Mouse (Mus musculus): Measurements from ENCODE around the gene Ell3.
"Not testable (repeated sequence)": the region's sequence is repeated elsewhere in the genome, so short reads cannot be mapped to it uniquely, and the experiment has no call there.

The Ell3 gene

DNA sequence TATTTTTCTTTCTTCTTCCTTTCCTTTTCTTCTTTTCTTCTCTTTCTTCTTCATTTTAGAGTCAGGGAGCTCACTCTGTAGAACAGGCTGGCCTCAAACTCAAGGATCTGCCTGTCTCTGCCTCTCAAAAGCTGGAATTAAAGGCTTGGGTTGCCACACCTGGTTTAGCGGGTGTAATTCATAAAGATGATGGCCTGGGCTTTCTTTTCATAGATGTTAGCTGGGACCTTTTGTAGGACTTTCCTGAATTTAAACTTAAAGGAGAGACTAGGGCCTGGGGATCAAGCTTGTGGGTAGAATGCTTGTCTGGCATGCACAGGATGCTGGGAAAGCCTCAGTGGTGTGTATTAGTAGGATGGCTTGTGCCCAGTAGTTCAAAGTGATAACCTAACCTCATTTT is at the start of gene Ell3:
Gene Ell3 (minus strand): TSS at position 101 of the 400 bp plus-strand sequence.
- no peak for DNase-seq

DNA sequence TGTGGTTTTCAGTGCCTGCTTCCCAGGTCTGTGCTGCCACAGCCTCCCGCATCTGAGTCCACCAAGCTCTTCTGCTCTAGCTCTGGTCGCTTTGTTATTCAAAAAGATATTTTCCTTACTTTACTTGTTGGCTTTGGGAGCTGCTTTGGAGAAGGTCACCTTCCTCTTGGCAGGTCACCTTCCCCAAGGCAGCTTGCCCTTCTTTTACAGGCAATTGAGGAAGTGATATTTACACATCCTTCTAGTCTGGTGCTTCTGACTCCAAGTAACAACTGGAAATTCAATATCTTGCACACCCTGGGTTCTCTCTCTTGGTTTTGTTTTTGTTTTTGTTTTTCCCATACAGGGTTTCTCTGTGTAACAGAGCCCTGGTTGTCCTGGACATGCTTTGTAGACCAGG is 40.3 kb upstream of the Ell3 start:
- not testable (repeated sequence) for DNase-seq

DNA sequence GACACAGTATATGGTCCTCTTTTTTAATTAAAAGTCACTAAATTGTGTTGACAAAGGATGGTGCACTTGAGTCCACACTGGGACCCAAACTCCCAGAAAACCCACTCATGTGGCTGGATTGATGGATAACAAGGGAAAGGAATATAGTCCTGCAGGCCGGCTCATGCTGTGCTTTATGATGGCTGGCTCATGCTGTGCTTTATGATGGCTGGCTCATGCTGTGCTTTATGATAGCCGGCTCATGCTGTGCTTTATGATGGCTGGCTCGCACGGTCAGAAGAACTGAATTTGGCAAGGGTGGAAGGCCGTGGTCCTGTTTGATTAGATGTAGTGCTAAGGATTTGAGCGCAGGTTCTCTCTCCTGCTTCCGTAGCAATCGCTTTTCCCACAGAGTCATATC is 39.5 kb upstream of the Ell3 start:
- no peak for DNase-seq

DNA sequence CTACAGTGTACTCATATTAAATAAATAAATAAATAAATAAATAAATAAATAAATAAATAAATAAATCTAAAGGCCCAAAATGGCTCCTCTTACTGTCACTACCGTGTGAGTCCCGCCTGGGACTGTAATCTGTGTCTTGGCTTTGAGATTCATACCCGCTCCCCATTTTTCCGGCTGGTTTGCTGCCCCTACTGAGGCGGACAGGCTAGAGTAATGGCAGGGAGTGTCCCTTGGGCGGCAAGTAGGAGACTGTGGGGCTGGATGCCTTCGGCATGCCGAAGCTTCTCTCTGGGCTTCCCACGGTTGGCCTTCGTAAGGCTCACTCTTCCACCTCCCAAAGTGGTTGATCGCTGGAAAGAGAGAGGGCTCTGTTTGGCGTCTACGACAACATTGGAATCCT is 36.8 kb upstream of the Ell3 start:
- DNase-seq = not testable (repeated sequence)

DNA sequence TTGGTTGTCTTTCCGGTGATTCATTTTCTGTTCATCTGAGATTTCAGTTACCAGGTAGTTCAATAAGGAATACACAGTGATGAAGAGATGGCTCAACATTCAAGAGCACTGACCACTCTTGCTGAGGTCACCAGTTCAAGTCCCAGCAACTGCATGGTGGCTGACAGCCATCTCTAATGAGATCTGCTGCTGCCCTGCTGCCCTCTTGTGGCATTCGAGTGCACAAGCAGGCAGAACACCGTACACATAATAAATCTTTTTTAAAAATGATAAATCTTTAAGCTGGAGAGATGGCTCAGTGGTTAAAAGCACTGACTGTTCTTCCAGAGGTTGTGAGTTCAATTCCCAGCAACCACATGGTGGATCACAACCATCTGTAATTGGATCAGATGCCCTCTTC is 36.4 kb upstream of the Ell3 start:
- DNase-seq = no peak

DNA sequence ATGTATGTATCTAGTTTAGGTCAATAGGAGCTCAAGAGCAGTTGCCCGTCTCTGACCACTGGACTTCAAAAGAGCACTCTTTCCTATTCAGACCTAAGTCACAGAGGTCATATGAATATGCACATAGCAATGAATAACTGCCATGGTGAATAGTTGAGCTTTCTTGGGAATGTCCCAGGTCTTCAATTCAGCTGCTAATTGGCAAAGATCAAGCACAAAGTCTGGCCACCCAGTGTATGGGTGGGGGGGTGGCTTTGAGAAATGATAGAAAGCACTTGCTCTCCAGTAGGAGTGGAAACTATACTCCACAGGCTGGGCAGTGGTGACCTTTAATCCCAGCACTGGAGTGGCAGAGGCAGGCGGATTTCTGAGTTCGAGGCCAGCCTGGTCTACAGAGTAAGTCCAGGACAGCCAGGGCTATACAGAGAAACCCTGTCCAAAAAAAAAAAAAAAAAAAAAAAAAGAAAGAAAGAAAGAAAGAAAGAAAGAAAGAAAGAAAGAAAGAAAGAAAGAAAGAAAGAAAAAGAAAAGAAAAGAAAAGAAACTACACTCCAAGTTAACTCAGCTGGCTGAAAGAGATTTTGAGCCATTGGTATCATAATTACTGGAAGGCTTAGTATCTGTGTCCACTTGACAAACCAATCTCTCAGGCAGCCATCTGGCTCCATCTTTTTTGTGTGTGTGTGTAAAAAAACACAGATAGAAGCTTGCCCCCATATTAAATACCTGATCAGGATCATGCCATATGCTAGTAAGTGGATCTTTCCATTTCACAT is 33.6 kb upstream of the Ell3 start:
- no peak for DNase-seq

DNA sequence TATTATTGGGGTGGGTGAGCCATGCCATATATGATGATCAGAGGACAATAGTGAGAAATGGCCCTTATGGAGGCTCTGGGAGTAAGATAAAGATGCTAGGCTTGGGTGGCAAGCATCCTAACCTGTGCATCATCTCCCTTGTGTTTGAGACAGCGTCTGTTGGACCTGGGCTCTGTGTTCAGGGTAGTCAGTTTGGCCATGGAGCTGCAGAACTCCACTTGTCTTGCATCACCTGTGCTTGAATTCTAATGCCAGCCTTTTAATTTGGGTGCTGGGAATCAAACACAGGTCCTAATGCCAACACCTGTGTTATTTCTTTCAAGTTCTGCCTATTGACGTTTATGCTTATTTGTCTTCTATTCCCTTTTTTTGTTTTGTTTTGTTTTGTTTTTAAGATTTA is 31.2 kb upstream of the Ell3 start:
- DNase-seq = not testable (repeated sequence)

DNA sequence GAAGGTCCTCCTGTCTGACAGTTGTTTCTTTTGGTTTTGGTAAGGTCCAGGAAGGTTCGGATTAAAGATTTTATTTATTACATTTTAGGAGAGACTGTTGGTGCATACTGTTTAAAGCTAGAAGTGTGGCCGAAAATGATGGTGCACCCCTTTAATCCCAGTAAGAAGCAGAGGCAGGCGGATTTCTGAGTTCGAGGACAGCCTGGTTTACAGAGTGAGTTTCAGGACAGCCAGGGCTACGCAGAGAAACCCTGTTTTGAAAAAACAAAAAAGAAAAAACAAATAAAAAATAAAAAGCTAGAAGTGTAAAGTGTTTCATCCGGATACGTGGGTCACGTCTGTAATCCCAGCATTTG is 30.1 kb upstream of the Ell3 start:
- no peak for DNase-seq

DNA sequence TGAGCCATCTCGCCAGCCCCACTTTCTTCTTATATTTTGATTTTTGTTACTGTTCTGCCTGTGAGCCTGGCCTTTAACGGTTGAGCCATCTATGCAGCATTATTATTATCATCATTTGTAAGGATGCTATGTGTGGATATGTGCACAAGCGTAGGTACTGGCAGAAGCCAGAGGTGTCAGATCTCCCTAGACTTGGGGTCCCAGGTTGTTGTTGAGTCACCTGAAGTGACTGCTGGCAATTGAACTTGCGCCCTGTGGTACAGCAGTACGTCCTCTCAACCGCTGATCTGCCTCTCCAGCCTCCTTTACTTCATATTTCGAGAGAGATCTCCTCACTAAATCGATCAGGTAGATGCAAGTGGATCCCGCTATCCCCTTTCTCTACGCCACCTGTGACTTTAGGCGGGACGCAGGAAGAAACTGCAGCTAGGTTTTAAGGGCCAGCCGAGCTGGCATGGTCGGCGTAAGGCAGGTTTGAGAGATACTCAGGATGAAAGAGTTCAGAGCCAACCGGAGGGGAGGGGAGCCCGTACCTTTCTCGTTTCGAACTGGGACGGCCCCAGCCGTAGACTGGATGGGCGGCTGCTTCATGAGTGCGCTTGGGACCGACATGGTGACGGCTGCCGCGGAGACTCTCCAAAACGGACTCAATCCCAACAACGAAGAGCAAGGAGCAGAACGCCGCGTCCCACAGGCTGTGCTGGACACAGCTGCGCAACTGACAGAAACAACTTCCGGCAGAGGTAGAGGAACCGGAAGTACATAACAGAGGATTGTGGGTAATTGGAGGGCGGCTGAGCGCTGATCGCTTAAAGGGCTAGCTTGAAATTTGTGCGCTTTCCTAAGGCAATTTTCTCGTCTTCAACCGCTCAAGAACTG is 29.5 kb upstream of the Ell3 start, which contains the start of gene Mfap1b:
Gene Mfap1b (minus strand): TSS at position 767 of the 879 bp plus-strand sequence.
- DNase-seq = peak; percentile 88

DNA sequence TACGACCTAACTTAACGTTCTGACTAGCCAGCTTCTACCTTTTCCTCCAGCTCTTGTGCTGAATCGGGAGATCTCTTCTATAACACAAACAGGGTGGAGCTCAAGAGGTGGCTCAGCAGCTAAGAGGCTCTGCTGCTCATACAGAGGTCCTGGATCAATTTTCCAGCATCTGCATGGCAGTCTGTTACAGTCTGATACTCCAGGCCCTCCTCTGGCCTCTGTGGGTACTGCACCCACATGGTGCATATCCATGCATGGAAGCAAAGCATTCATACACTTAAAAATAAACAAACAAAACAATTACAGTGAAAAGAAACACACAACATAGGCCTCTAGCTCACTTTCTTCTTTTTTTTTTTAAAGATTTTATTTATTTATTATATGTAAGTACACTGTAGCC is 28.7 kb upstream of the Ell3 start:
- DNase-seq = not testable (repeated sequence)

DNA sequence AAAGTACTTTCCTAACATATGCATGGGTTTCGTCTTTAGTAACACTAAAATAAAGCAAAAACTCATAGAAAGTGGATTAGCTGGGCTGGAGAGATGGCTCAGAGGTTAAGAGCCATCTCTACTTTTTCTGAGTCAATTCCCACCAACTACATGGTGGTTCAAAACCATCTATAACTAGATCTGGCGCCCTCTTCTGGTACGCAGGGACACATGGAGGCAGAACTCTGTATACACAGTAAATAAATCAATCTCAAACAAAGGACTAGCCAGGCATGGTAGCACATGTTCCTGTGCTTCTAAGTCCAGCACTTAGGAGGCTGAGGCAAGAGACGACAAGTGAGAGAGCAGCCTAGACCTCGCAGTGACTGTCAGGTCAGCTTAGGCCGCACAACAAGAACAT is 24.9 kb upstream of the Ell3 start:
- not testable (repeated sequence) for DNase-seq

DNA sequence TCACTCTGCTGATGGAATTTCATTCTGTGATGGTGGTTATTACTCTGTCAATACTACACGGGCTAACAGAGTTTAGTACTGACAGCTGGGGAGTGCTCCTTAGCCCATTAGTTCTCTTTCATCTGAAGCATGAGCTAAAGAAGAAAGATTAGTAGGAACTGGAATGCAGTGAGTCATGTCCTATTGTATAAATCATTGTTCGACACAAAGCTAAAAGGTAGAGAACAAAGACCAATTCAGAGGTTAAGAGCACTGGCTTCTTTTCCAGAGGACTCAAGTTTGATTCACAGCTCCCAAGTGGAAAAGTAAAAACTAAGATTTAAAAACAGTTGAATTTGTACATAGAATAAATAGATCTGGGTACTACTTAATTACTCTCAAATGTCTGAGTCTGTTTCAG is 16.0 kb upstream of the Ell3 start:
- no peak for DNase-seq

DNA sequence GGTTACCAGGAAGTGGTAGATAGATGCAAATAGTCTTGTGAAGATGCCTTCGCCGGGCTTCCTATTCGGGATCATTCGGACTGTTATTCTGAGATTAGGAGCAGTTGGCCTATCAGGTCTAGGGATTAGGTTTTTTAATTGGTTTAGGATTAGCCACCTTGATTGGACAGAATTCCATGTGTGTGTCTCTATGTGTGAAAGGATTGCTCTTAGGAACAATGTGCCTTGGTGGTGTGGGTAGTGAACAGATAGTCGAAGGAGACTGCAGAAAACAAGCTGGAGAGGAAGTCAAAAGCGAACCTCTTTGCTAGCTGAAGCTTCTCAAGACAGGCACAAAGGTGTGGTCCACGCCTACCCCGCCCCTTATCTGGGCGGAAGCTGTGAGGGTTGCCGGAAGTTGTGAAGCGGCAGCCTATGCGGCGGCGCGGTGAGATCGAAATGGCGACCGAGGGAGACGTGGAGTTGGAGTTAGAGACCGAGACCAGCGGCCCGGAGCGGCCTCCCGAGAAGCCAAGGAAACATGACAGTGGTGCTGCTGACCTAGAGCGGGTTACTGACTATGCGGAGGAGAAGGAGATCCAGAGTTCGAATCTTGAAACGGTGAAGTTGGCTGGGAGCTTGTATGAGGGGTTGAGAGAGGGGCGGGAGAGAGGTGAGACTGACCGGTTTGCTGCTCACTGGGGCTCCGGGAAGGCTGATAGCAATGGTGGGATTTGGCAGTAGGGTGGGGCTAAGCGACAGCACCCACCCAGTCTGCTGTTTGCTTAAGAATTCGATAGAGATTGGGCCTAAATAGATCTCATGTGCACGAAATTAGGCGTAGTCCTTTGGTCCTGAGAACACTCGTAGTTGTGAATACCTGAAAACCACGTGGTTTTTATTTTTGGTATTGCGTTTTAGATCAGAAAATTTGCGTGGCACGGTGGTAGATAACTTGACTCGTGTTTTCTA is 12.9 kb upstream of the Ell3 start, which contains the start of gene Serinc4:
Gene Serinc4 (minus strand): TSS at position 90 of the 951 bp plus-strand sequence.
- peak; percentile 81 for DNase-seq

DNA sequence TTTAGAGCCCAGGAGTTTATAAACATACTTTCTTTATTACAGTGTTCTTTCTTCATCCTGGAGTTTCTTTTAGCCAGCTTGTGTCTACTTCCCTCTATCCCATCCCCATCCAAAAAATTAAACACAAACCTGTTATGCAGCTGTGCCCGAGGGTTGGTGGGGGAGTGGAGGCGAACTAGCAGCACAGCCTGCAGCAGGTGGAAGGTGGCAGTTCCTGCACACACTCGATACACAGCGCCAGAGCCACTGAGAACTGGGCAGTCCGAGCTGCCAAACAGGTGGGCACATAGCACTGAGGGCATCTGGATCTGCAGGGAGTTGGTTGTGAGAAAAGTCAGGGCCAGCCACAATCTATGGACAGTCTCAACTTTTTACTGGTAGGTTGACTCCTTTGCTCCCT is 11.5 kb upstream of the Ell3 start:
- no peak for DNase-seq

DNA sequence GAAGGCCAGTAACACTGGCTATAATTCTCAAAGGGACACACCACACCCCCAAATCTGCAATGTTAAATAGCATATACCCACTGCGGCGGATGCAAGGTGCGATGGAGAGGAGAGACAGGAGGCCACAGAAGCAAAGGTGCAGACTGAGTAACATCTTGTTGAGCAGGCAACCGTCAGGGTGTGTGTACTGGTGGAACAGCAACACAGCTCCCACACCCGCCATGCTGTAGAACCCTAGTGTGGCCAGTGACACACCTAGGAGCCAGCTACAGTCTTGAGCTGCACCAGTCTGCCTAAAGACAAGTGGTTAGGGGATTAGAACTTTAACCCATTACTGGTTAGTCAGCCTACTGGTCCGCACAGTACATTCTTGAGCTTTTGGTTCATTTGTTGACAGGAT is 9.8 kb upstream of the Ell3 start:
- DNase-seq = no peak

DNA sequence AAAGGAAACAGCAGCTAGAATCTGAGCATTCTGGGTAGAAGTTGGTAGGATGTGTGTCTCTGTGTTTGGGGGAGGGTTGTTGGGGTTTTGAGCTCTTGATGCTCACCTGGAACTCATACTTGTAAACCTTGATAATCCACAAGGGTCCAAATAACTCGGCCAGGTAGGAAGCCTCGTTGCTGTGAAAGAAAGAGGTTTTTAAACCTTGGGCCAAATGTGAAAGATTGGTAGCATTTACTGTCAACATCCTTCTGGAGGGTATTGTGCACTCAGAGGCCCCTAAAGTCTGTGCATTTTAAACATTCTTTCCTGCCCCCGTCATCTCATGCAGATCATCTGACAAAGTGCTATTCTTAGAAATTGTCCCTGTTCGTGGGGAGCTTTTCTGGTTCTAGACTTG is 8.9 kb upstream of the Ell3 start, which contains the start of gene Hypk:
Gene Hypk (plus strand): TSS at position 301 of the 400 bp plus-strand sequence.
- DNase-seq = no peak

DNA sequence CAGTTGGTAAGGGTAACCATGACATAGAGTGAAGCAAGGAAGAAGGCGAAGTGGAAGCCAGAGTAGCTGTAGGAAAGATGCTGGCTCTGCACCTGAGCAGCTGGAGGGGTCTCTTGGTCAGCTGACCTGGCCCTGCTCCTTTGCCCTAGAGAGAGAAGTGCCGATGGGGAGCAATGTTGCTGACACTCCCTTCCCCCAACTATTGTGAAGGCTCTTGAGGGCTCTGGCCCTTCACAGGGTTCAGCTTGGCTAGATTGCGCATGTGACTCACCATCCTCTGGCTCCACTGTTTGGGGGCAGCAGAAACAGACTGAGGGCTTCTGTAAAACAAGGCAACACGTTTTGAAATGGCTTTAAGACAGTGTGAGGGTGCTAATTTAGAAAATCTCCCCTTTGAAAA is 8.3 kb upstream of the Ell3 start:
- no peak for DNase-seq

DNA sequence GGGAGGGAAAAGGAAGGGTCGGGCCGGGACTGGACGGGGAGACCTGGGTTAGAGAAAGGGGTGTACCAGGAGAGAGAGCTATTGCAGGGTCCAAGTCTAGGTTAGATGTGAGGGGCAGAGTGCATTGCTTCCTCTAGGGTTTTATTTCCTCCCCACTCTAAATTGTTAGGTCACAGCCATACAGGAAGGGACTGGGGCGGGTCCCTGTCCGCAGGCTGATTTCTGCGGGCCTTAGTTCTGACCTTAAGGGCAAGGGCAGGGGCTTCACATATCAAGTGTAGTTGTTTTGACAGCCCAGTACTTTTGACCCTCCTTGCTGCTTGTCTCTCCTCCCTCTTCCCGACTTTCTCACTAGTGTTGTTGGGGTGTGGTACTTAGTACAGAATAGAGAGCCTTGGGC is 6.0 kb upstream of the Ell3 start:
- no peak for DNase-seq

DNA sequence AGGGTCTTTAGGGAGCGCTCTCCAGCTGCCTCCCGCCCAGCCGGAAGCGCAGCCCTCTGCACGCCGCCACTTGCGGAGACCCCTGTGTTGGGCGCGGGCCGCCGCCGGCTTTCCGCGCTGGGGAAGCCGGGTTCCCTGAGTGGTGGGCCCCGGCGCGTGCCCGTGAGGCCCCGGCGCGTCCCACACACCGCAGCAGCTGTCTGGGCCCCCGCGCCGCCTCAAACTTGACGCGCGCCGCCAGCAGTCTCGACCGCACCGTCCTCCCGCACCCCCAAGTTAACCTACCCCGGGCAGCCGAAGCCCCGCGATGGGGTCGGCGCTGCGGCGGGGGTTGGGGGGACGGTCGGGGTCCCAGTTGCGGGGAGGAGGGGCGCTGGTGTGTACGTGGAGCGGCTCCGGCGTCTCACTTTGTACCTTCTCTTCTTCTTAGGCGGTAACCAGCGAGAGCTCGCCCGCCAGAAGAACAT is 5.5 kb upstream of the Ell3 start:
- DNase-seq = no peak

DNA sequence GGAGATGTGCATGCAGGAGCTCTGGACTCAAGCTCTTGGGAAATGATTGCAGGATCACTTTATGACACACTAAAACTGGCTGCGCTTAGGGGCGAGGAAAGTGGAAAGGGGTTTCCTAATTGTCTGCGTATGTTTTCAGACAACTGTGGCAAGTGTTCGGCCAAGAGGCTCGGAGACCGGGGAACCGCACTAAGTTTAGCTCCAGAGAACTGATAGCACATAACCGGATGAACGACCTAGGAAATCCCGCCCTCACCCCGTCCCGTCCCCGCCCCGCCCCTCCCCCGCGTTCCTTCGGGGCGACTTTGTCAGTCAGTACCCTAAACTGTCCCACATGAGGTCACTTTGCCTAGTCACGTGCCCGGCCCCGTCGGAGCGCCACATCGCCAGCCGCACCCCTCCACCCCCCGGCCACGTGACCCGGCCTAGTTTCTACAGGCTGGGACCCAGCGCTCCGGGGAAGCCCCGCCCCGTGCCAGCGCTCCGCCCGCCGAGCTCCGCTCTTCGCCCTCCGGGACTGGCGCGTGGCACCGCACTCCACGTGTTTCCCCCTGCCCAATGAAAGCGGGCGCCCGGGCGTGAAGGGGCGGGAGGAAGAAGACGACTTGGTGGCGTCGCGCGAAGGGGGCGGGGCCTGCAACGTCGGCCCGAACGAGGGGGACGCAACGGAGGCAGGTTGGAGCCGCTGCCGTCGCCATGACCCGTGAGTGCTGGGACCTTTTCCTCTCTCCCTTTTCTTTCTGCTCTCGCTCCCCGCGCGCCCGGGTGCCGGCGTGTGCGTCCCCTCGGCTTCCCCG is 4.9 kb upstream of the Ell3 start, which contains the start of gene Serf2:
Gene Serf2 (plus strand): TSS at position 457 of the 797 bp plus-strand sequence.
- peak; percentile 100 for DNase-seq

DNA sequence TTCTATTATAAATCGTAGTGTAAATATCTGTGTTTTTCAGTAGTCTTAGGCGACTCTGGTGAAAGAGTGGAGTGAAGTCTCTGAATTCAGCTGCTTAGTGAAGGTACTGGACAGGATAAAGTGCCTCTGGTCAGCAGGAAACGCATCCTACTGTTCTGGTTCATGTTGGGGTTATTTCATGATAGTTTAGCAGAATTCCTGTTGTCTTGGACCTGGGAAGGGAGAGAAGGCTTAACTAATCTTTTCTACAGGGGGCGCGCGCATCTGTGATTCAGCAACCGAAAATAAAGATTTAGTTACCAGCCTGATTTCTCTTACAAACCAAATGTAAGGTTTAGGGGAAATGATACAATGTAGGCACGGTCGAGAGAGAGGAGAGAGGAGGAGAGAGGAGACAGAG is 4.1 kb upstream of the Ell3 start:
- no peak for DNase-seq

DNA sequence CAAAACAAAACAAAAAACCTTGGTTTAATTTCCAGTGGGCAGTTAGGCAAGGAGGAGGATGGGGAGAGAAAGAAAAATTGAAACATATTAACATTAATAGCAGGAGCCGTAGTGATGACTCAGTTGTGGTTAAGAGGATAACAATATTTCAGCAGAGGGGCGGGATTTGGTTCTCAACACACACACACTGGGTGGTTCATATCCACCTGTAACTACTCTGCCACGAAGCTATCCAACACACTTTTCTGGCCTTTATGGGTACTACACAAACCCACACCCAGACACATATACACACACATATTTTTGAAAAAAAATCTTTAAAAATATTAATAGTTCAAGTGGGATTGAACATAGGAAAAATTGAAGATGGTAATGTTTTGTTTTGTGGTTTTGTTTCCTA is 2.9 kb upstream of the Ell3 start:
- DNase-seq = no peak

All from layer of hippocampus, adult 9-11 months (tissue).